Mouse (Mus musculus): ENCODE measurements around the gene Arpc5. TPM values are rescaled to one million over a fixed set of nuclear protein-coding genes. Genes with fewer than 3 reads are reported as not detected.

Gene Arpc5
- polyA plus RNA-seq, 1 experiment from 2014 or later = 313 TPM

DNA sequence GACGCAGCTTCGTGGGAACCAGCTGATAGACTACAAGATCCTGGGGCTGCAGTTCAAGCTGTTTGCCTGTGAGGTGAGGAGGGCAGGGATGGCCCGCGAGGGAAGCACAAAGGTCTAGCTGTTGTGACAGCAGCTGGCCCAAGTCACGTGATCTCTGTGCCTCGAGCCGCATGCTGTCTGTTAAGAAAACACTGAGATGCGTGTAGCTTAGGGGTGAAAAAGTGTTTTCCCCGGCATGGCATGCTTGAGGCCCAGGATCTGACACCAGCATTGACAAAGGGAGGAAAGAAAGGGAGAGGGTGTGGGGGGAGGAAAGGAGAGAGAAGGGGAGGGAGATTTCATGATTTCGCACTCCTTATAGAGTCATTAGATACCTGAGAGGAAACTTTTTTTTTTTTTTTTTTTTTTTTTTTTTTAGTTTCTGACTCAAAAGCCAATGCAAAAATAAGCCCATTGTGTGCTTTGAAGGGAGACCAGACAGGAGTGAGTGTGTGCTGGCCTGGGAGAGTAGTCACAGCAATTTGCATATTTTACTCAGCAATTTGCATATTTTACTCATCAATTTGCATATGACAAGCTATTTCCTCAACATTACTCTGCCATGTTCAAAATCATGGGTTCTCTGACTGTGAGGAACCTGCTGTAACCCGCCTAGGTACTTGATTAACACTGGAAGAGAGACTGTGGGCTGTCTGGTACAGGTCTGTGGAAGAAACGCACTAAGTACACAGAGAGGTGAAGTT is 50.9 kb downstream of the Arpc5 start:
- no peak overlapping the region for H3K27ac ChIP-seq (ENCODE audit: low read depth)
- ATAC-seq (replicated peaks; ENCODE audit: low FRiP score, low TSS enrichment, low read depth) = no peak
- no peak overlapping the region for H3K4me3 ChIP-seq (ENCODE audit: low read depth, low read length)
- WGBS = 36% methylated on average over 12 of the region's 12 CpGs
- H3K27me3 ChIP-seq (replicated peaks; ENCODE audit: control insufficient read depth, insufficient read depth, low read length) = no peaks in the 10 kb centered on the region
- peaks cover 15% of the 10 kb centered on the region; the same call in 1 of the 2 replicates for H3K4me1 ChIP-seq (replicated peaks; ENCODE audit: control insufficient read depth, insufficient read depth, low read length)
- DNase-seq (ENCODE audit: low spot score) = no peak
- H3K9ac ChIP-seq (ENCODE audit: low read length) = no peak overlapping the region
- no peaks in the 10 kb centered on the region for H3K9me3 ChIP-seq (ENCODE audit: control insufficient read depth, low read length)
- H3K4me2 ChIP-seq (ENCODE audit: low read length) = no peak overlapping the region
- H3K36me3 ChIP-seq (ENCODE audit: control insufficient read depth, insufficient read depth, low read length) = no peaks in the 10 kb centered on the region

DNA sequence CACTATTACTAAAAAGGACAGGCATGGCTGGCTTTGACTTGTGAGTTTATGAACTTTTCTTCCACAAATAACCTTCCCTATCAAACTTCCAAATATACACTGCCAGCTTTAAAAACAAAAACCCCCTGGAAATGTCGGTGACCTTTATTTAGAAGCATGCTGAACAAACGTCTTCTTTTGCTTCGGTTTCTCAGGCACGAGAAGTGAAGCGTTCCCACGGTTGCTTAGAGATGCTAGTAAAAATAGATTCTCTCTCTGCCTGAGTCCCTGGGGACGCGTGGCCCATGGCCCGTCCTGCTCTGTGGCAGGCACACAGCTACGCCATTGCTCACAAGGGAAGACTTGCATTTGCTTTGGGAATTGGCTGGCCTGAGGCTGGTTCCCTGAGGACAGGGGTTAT is 51.5 kb downstream of the Arpc5 start:
- no peaks in the 10 kb centered on the region for H3K9me3 ChIP-seq (ENCODE audit: control insufficient read depth, low read length)
- H3K36me3 ChIP-seq (ENCODE audit: control insufficient read depth, insufficient read depth, low read length) = no peaks in the 10 kb centered on the region
- H3K4me2 ChIP-seq (ENCODE audit: low read length) = no peak overlapping the region
- H3K27ac ChIP-seq (ENCODE audit: low read depth) = no peak overlapping the region
- H3K9ac ChIP-seq (ENCODE audit: low read length) = no peak overlapping the region
- DNase-seq (ENCODE audit: low spot score) (no peak), ATAC-seq (replicated peaks; ENCODE audit: low FRiP score, low TSS enrichment, low read depth) (no peak)
- H3K27me3 ChIP-seq (replicated peaks; ENCODE audit: control insufficient read depth, insufficient read depth, low read length) = no peaks in the 10 kb centered on the region
- H3K4me3 ChIP-seq (ENCODE audit: low read depth, low read length) = no peak overlapping the region
- H3K4me1 ChIP-seq (replicated peaks; ENCODE audit: control insufficient read depth, insufficient read depth, low read length) = peaks cover 15% of the 10 kb centered on the region; the same call in 1 of the 2 replicates
- WGBS = 54% methylated on average over 10 of the region's 10 CpGs

DNA sequence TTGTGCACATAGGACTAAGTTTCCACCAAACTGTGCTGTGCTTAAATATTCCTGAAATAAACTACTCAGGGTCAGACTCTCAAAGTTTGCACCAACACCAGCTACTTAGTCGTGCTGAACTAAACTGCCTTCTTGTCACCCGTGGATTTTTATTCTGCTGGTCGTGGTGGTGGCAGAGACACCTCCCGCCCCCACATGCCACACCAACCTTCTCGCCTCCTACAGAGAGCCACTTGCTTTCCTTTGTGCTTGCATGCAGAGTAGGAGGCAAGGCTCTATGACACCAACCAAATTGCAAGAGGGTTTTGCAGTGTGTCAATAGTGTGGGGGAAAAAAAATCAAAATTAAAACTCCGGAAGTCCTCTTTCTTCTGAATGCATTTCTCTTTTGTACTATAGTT is 53.2 kb downstream of the Arpc5 start:
- Histone ChIP-seq H3K4me1 (replicated peaks; ENCODE audit: control insufficient read depth, insufficient read depth, low read length) (peaks cover 15% of the 10 kb centered on the region; the same call in 1 of the 2 replicates), H3K36me3 (ENCODE audit: control insufficient read depth, insufficient read depth, low read length) (no peaks in the 10 kb centered on the region), H3K9me3 (ENCODE audit: control insufficient read depth, low read length) (no peaks in the 10 kb centered on the region), H3K4me2 (ENCODE audit: low read length) (no peak overlapping the region), H3K27me3 (replicated peaks; ENCODE audit: control insufficient read depth, insufficient read depth, low read length) (no peaks in the 10 kb centered on the region), H3K27ac (ENCODE audit: low read depth) (no peak overlapping the region), H3K4me3 (ENCODE audit: low read depth, low read length) (no peak overlapping the region), H3K9ac (ENCODE audit: low read length) (no peak overlapping the region)
- DNase-seq (ENCODE audit: low spot score) = no peak
- no peak for ATAC-seq (replicated peaks; ENCODE audit: low FRiP score, low TSS enrichment, low read depth)
- WGBS = 72% methylated on average over 6 of the region's 6 CpGs

DNA sequence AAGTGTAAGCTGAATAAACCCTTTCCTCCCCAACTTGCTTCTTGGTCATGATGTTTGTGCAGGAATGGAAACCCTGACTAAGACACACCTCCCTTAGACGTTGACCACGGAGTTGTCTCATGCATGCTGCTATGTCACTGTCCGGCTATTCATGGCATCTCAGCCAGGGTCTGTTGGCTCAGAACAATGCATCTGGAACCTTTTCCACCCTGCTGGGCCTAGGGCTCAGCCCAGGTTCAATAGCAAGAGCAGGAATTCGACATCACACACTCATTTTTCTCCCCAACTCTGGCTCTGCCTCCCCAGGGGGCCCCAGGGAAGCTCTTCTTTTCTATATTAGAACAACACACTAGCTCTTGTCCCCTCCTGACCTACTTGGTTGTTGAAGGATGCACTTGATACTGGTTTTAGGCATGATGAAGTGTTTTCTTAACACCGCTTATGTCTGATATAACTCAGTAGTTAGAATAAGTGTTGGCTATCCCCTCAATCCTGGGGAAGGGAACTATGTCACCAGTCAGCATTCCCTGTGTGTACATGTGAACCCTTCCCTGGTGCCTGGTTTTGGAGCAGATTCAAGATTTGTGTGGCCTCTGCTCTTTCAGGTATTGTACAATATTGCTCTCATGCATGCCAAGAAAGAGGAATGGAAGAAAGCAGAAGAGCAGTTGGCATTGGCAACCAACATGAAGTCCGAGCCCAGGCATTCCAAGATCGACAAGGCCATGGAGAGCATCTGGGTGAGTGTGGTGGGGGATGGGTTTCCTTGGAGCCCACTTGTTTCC is 54.8 kb downstream of the Arpc5 start:
- no peak overlapping the region for H3K27ac ChIP-seq (ENCODE audit: low read depth)
- no peak overlapping the region for H3K4me3 ChIP-seq (ENCODE audit: low read depth, low read length)
- no peak overlapping the region for H3K4me2 ChIP-seq (ENCODE audit: low read length)
- no peak for ATAC-seq (replicated peaks; ENCODE audit: low FRiP score, low TSS enrichment, low read depth)
- no peaks in the 10 kb centered on the region for H3K27me3 ChIP-seq (replicated peaks; ENCODE audit: control insufficient read depth, insufficient read depth, low read length)
- no peak overlapping the region for H3K9ac ChIP-seq (ENCODE audit: low read length)
- peaks cover 8% of the 10 kb centered on the region; the same call in 1 of the 2 replicates for H3K4me1 ChIP-seq (replicated peaks; ENCODE audit: control insufficient read depth, insufficient read depth, low read length)
- WGBS = 78% methylated on average over 7 of the region's 7 CpGs
- no peaks in the 10 kb centered on the region for H3K9me3 ChIP-seq (ENCODE audit: control insufficient read depth, low read length)
- no peak for DNase-seq (ENCODE audit: low spot score)
- H3K36me3 ChIP-seq (ENCODE audit: control insufficient read depth, insufficient read depth, low read length) = no peaks in the 10 kb centered on the region

DNA sequence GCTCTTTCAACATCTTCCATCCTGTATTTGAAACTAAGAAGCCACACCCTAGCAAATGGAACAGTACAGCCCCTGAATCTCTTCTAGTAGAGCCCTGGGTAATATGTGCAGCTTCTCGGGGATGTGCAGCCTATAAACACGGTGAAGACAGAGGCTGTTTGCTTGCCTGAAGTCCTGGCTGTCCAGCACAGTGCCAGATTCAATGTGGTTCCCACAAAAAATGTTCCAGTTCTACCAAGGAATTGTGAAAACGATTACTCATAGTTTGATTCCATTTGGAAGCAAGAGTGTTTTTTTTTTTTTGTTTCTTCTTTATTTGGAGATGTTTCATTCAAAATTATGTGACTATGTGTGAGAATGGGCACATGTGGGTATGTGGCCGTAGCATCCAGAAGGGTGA is 55.4 kb downstream of the Arpc5 start:
- 86% methylated on average over 4 of the region's 4 CpGs for WGBS
- no peaks in the 10 kb centered on the region for H3K9me3 ChIP-seq (ENCODE audit: control insufficient read depth, low read length)
- H3K4me3 ChIP-seq (ENCODE audit: low read depth, low read length) = no peak overlapping the region

DNA sequence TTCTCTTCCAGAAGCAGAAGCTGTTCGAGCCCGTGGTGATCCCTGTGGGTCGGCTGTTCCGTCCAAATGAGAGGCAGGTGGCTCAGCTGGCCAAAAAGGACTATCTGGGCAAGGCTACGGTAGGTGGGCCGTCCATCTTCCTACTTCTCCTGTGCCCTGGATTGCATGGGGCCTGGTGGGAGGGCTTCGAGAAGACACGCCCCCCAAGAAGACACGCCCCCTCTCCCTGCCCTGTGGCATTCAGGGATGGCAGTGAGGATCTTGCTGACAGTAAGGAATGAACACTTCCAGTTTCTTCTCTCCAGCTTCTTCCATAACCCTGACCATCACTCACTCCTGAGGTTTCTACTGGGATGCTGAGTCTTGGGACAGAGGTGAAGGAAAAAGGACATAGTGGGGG is 57.9 kb downstream of the Arpc5 start:
- no peak for DNase-seq (ENCODE audit: low spot score)
- 67% methylated on average over 9 of the region's 9 CpGs for WGBS
- H3K4me3 ChIP-seq (ENCODE audit: low read depth, low read length) = no peak overlapping the region

More for the DNA sequence above, 55.4 kb downstream of the Arpc5 start:
- Histone ChIP-seq H3K4me1 (replicated peaks; ENCODE audit: control insufficient read depth, insufficient read depth, low read length) (0 out of 2 replicates have a peak, but pooled peaks cover 8% of the 10 kb centered on the region), H3K27me3 (replicated peaks; ENCODE audit: control insufficient read depth, insufficient read depth, low read length) (no peaks in the 10 kb centered on the region), H3K36me3 (ENCODE audit: control insufficient read depth, insufficient read depth, low read length) (no peaks in the 10 kb centered on the region), H3K9ac (ENCODE audit: low read length) (no peak overlapping the region), H3K27ac (ENCODE audit: low read depth) (no peak overlapping the region), H3K4me2 (ENCODE audit: low read length) (no peak overlapping the region)
- no peak for DNase-seq (ENCODE audit: low spot score)
- no peak for ATAC-seq (replicated peaks; ENCODE audit: low FRiP score, low TSS enrichment, low read depth)

More for the DNA sequence above, 57.9 kb downstream of the Arpc5 start:
- no peak overlapping the region for H3K9ac ChIP-seq (ENCODE audit: low read length)
- ATAC-seq (replicated peaks; ENCODE audit: low FRiP score, low TSS enrichment, low read depth) = no peak
- no peak overlapping the region for H3K27ac ChIP-seq (ENCODE audit: low read depth)
- H3K36me3 ChIP-seq (ENCODE audit: control insufficient read depth, insufficient read depth, low read length) = no peaks in the 10 kb centered on the region
- H3K4me1 ChIP-seq (replicated peaks; ENCODE audit: control insufficient read depth, insufficient read depth, low read length) = no peaks in the 10 kb centered on the region
- H3K9me3 ChIP-seq (ENCODE audit: control insufficient read depth, low read length) = no peaks in the 10 kb centered on the region
- H3K4me2 ChIP-seq (ENCODE audit: low read length) = no peak overlapping the region
- no peaks in the 10 kb centered on the region for H3K27me3 ChIP-seq (replicated peaks; ENCODE audit: control insufficient read depth, insufficient read depth, low read length)

Other genes with a start within 250 kb of the Arpc5 start
- 0.11 TPM in 1 of 2 replicates, not detected in the other for gene Apobec4, start 16.0 kb upstream of the Arpc5 start, polyA plus RNA-seq (2014; fragmentation: Nextera tagmentation; extraction: Ambion mirVana)
- 50.9 and 54.4 TPM in 2 replicates for gene Rgl1, start 191 bp upstream of the Arpc5 start, polyA plus RNA-seq (2014; fragmentation: Nextera tagmentation; extraction: Ambion mirVana)
- 6.1 and 7.2 TPM in 2 replicates for gene Ncf2, start 33.7 kb downstream of the Arpc5 start, polyA plus RNA-seq (2014; fragmentation: Nextera tagmentation; extraction: Ambion mirVana)
- gene Smg7, start 136.1 kb downstream of the Arpc5 start, polyA plus RNA-seq (2014; fragmentation: Nextera tagmentation; extraction: Ambion mirVana) = 32.9 and 34.8 TPM in 2 replicates
- gene Nmnat2, start 188.5 kb downstream of the Arpc5 start, polyA plus RNA-seq (2014; fragmentation: Nextera tagmentation; extraction: Ambion mirVana) = 2.0 and 3.5 TPM in 2 replicates